Mouse (Mus musculus): ENCODE data around the gene 4930524J08Rik.

The 4930524J08Rik gene

DNA sequence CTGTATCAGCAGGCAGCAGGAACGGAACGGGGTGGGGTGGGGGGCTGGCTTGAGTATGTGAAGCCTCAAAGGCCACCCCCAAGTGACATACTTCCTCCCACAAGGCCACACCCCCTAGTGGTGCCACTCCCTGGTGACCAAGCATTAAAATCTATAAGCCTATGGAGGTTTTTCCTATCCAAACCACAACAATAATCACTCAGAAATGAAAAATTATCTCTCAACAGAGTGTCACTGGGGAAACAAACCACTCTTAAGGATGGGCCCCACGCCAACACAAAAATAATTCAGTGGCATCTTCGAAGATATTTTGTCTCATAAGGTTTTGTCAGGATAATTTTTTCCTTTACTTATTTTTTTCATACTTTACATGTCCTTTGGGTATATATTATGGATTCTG is 25.0 kb downstream of the 4930524J08Rik start:
- intact Hi-C loops (cut with DNase I) = no loop called here

DNA sequence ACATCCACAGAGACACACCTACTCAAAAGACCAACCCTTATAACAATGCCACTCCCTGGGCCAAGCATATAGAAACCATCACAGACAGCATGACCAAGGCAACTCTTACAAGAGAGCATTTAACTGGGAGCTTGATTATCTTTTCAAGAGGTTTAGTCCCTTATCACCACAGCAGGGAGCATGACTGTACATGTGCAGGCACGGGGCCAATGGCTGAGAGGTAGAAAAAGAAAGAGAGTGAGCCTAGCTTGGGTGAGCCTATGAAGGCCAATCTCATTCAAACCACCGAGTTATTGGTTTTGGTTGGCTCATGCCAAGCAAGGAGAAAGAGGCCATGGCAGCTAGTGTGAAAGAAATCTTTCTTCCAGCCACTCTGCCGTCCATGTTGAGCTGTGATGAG is 26.6 kb downstream of the 4930524J08Rik start:
- intact Hi-C loops (cut with DNase I) = no loop called here

DNA sequence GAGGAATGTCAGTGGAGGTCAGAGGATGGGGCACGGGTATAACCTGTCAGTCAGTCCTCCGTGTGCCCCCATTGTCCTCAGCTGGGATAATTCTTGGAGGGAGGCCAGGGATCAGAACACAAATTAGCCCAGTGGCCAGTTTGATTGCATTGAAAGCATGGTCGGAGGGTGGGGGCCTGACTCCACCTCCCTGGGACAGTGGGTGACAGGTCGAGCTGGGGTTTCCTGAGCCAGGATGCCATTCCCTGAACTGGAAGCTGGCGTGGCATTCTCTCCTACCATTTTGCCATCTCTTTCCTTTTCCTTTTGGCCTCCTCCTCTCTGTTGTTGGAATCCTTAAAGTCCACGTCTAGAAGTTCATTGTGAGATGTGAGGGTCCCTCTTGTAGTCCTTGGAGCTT is 27.0 kb downstream of the 4930524J08Rik start:
- intact Hi-C loops (cut with DNase I) = no loop called here

DNA sequence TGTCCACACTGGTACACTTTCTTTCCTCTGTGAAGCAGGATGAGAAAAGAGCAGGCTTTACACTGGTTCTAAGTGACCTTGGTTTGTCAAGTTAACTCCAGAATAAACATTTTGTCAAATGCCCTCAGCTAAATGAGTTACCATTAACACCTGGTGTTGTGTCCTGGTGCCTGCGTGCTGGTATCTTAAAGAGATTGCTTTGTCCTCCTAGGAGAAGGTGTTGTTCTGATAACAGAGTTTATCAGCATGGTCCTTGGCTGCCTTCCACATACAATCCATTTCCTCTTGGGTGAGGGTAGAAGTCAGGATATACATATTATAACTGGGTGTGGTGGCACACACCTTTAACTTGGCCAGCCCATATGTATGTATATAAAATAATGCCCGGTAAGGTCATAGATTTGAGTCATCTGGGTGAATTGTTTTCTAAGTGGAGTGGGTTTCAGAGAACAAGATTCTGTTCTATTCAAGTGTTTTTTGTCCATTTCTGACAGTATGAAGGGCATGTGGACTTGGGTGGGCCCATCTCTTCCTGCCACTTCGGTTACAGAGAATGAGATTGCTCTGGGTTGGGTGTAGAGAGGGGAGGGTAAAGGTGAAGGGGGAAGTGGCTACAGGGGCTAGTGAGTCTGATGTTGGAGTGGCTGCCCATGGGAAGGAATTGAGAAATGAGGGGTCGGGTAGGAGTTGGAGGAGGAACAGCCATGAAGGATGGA is 27.6 kb downstream of the 4930524J08Rik start:
- intact Hi-C loops (cut with DNase I) = no loop called here

DNA sequence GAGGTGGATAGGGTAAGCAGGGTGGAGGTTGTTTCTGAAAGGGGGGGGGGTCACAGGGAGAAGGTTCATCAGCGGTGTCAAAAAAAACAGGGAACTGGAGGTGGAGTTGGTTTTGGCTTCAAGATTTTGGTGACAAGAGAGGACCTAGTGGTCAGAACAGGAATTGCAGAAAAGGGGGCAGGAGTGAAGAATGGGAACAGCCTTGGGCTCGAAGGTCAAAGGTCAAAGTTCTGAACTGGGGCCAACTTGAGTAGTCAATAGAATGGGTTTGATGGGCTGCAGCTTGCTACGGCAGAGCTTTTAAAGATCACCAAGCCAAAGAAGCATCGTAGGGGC is 28.1 kb downstream of the 4930524J08Rik start:
- intact Hi-C loops (cut with DNase I) = no loop called here

DNA sequence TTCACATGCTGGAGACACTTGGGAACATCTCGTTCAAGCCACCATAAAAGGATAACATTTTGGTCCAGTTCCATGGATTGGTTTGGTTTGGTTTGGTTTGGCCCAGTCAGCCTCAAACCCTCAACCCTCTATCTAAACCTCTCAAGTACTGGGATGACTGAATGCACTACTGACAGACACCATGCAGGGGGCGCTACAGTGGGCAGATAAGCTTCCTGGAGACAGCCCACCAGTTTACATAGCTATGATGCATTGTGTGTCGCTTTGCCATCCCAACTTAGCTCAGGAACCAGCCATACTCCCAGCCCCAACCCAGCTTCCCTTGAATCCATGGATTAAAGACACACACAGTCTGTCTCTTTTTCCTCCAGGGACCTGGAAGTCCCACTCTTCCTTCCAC is 29.6 kb downstream of the 4930524J08Rik start:
- intact Hi-C loops (cut with DNase I) = no loop called here

DNA sequence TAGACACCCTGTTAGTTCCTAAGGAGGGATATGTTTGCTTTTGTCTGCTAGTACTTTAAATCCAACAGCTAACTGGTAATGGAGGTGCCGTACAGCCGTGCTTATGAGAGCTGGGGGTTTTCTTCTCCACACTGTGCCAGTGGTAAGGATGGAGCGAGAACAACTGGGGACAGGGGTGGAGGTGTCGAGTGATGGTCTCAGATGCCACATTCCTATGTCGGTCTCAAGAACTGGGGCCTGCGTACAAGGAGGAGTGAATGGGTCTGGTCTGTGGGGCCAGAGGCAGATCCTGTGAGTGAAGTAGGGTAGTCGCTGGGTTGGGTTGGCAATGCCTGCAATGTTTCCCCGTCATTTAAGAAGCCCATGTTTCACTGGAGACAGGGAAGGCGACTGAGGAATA is 33.7 kb downstream of the 4930524J08Rik start:
- intact Hi-C loops (cut with DNase I) = no loop called here

DNA sequence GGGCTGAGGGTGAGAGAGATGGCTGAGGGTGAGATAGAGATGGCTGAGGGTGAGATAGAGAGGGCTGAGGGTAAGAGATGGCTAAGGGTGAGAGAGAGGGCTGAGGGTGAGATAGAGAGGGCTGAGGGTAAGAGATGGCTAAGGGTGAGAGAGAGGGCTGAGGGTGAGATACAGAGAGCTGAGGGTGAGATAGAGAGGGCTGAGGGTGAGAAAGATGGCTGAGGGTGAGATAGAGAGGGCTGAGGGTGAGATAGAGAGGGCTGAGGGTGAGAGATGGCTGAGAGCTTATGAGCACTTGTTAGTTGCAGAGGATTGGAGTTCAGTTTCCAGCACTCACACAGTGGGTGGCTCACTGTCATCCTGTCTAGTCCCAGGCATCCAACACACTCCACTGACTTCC is 41.2 kb downstream of the 4930524J08Rik start:
- intact Hi-C loops (cut with DNase I) = no loop called here

DNA sequence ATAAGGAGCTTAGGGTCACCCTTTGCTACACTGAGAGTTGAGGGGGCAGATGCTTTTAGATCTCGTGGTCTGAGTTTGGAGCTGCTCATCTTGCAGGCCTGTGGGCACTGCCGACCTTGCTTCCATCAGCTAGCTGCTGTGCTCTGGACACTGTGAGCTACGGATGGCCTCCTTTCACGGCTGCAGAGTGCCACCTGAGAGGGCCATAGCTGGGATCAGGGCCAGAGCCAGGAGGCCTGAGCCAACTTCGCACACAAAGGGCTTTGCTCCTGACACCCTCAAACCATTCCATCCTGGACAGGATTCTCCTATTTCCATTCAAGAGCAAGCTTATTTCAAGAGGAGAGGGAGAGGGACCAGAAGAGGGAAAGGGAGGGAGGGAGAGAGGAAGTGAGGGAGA is 45.5 kb downstream of the 4930524J08Rik start:
- intact Hi-C loops (cut with DNase I) = no loop called here

DNA sequence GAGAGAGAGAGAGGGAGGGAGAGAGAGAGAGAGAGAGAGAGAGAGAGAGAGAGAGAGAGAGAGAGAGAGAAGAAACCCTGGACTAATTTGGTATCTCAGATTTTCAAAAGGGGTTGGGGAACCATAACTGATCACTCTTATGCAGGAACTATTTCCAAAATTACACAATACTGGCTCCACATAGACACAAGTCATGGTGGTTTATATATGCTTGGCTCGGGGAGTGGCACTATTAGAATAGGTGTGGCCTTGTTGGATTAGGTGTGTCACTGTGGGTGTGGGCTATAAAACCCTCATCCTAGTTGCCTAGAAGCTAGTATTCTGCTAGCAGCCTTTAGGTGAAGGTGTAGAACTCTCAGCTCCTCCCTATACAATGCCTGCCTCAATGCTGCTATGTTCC is 46.0 kb downstream of the 4930524J08Rik start:
- intact Hi-C loops (cut with DNase I) = no loop called here

Measured in adrenal gland (tissue).